Mouse (Mus musculus): Measurements from ENCODE around the gene Camk2d.

The Camk2d gene

DNA sequence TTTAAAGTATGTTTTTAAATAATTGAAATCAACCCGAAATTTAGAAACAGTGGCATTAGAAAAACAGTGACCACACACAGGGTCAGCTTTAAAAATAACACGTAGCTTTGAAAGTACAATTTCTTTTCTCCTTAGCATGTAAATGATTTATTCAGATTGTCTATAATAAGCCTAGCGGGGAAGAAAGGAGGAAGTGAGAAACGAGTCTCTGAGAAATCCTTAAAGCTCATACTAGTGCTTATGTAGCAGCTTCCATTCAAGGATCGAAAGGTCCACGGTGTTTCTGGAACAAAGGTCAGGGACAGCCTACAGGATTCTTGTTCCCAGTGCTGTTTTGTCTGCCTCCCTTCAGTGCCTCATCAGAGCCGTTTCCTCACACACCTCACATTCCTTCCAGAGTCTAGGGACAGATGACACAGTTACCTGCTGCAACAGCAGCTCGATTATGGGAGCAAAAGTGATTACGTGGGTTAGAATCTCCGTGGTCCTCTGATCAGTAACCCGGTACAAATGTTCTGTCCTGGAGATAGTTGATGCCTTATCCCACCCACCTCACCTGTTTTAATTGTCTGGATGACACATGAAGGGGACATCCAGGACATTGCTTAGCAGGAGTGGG is 17.5 kb downstream of the Camk2d start:
- no peak for DNase-seq

DNA sequence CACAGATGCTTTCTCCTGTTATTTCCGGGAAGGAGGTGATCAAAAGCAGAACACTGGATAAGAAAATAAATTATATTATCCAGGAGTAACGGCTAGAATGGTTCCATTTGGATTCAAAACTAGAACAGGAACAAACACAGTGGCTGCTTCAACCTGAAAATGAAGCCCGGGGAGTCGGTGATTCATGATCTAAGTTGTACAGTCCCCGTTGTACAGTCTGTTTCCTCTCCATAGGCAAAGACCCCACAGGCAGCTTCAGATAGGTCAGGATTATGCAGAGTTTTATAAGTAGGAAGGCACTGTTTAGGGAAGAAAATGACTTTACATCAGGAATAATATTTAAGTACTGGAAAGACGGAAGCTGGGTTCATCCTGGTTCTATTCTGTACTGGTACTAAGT is 19.2 kb downstream of the Camk2d start:
- DNase-seq, result no peak

DNA sequence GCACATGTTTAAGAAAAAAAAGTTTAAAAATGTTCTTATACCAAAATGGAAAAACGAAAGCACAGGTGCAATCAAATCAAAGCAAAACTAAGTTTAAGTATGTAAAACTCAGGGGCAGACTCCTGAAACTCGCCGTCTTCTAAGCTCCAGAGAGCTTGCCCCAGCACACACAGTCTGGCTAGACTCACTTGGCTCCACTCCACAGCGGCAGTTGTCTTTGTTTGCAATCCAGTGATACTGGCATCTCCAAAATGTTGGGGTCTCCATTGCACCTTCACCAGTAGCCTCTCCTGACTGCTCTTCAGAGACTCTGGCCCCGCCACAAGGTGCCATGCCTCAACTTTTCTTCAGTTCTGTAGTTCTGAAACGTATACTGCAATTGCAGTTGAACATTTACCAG is 24.1 kb downstream of the Camk2d start:
- DNase-seq, result no peak

DNA sequence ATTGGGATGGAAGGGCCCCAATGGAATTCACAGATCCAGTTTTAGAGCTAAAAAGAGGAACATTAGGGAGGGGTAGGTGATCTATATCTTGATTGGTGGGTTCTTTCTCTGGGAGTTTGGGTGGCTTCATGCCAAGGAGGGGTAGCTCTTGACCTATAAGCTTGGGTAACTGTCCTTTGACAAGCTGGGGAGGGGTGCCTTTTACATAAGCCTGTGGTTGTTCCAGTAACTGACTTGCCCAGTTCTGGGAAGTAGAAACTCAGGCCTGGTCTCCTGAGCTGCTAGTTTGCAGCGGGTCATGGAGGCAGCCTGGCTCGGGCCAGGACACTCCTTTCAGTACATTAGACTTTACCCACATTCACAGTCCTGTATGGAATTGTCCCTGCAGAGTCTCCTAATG is 26.4 kb downstream of the Camk2d start:
- DNase-seq, result no peak

DNA sequence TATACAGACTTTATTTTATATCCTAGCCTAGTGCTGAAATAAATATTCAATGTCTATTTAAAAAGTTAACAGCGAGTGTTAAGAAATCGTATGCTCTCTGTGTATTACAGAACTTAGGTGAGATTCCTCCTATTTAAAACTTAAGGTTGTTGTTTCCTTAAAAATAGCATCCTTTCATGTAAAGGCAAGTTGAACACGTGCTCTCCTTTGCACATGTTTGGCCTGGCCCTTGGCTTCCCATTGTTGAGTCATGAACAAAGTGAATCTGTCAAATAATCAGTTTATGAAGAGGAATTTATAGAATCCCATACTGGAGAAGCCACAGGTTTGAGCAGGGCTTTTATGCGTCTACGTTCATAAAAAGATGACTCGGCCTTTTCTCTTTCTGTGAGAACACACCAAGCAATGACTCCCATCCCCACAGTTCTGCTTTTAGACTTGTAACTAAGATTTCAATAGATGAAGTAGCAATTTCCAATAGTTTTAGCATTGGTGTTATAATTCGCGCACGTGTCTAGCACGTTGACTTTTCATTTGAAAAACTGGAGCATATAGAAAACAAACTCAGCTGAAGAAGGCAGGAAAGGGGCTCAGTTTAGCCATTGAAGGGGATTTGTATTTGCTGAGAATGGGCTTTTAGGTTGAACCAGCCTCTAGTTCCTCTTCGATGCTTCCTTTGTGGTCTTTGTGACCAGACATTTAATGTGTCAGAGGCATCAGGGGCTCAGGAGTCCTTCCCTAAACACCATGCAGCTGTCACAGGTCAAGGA is 29.1 kb downstream of the Camk2d start:
- DNase-seq, result no peak

DNA sequence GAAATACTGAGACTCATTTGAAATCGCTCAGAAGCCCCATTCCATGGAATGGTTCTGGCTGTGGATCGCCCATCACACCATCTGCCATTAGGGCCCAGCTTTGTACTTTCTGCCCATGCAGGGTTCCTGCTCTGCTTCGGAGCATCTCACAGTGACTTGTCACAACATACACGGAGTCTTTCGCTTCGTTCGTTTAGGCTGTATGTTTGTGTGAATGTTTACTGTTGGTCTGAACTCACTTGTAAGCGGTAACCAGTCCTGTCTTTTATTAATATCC is 29.6 kb downstream of the Camk2d start:
- no peak for DNase-seq

DNA sequence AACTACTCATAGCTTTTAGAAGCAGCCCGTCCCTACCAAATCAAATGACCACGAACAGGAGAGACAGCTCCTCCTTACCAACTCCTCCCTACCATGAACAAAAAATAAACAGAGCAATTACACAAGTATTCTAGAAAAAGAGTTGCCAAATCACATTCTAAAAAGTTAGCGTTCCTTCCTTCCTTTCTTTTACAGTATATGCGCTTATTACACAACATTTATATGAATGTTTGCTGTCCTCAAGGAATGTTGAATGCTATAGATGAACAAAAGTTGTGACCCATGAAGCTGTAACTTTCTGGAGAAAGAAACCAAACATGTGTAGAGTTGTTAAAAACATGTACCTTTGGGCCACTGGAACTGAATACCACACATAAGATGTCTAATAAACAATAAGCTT is 31.9 kb downstream of the Camk2d start:
- DNase-seq, result no peak

DNA sequence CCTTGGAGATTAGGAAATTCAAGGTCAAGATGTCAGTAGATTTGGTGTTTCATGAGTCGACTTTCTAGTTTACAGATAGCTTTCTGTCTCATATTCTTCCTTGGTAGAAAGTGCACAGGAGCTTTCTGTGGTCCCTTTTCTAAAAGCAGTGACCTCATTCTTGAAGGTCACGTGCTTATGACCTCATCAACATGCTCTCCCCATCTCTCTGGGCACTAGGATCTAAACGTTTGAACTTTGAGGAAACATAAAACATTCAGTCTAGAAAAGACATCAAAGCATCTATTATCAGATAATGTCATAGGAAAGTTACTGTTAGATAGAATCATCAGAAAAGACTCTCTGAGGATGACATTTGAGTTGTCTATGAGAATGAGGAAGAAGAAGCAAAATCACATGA is 32.3 kb downstream of the Camk2d start:
- DNase-seq, result no peak

DNA sequence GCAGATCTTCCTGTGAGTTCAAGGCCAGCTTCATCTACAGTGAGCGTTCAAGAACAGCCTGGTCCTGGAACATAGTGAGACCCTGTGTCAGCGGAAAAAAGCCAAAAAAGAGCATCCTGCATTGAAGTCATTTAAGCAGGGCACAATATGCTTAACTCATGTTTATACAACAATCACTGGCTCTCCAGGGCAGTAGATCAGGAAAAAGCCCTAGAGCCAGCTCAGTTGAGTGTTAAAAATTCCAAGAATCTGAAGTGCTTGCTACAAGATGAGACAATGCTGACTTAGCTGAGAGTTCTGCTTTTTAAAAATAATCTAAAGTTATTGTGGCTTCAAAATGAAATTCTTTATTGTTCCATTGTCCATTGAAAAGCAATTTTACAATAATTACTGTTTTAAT is 32.9 kb downstream of the Camk2d start:
- DNase-seq, result no peak

DNA sequence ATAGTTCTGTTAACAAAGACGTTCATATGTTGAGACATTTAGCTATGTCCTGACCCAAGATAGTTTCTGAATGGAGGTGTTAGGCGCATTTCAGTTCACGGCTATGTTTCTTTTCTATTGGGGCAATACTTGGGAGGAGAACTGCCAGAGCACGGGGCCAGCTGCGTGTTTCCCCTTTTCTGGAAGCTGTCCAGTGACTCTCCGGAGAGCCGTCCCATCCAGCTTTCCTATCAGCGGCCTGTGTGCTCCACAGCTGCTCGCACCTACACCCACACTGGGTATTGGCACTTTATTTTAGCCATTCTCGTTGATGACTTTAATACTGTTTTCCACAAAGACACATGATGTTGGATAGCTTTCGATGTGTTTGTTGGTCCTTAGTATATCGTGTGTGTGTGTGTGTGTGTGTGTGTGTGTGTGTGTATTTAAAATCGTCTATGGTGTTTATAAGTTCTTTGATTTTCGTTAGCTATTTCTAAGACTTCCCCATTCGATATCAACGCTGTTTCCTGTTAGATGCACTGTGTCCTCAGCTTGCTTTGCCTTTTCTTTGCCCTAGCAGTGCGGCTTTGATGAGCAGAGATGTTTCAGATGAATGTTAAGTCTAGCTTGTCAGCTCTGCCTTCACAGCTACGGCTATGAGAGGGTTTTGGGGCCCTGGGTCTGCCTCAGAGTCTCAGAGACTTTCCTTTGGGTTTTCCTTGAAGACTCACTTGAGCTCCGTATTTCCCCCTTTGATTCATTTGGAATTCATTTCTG is 34.2 kb downstream of the Camk2d start:
- no peak for DNase-seq

DNA sequence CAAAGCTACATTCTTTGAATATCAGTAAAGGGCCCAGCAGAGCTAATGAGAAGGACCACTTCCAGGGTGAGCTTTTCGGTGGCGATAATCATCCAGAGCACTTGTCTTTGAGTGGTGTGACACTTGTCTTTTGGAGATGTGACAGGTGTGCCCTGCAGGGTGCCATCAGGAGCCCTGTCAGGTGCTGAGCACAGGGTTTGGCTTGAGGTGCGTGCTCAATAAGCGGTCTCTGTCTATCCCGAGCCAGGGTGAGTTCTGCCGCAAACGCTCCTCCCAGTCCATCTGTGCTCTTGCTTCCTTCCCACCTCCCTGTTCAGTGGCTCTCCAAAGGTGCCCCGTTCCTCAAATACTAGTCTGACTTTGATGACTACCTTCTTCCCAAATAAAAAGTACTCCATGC is 35.5 kb downstream of the Camk2d start:
- DNase-seq, result no peak

DNA sequence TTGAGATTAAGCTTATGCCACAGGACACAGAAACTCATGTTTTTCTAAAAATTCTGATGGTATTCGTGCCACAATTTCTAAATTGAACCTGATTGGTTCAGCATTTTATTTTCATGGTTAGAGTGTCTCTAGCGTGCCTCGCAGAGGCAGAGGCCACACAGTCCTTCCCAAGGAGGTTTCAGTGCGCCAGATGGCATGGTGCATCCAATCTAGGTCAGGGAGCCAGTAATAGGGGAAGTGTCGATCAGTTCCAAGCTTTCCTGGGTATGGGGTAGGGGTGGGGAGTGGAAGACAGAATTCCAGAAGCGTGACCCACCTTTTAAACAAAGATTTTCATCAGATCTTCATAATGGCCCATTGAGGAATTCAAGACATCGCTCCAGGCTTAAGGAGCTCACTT is 36.5 kb downstream of the Camk2d start:
- no peak for DNase-seq

DNA sequence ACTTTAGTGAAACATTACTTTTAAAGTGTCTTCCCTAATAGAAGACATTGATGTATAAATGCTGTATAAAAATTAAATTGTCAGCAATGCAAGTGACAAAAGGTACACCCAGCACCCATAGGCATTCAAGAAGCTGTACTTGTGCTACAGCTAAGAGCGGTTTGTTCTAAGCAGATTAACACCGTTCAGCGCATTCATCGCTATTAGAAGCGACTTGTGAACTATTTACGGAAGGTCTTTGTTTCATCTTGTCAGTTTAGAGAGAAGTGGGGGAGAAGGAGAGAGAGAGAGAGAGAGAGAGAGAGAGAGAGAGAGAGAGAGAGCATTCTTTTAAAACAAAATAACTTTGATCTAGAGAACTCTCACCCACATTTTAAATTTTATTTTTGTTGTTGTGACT is 38.1 kb downstream of the Camk2d start:
- DNase-seq, result no peak

DNA sequence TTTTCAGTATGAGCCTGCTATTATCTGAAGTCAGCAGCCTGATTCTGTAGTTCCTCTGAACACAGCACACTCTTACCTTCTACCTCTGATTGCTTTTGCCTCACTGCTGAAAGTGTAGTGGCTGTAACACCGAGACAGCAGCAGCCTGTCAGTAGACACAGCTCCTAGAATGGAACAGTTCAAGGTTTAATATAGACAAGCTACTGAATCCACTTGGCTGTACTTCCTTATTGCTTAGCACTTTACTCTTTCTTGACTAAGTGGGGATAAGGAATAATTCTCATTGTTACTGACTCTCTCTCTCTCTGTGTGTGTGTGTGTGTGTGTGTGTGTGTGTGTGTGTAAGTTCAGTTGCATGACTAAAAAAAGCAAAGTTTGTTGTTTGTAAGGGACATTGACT is 42.2 kb downstream of the Camk2d start:
- no peak for DNase-seq

DNA sequence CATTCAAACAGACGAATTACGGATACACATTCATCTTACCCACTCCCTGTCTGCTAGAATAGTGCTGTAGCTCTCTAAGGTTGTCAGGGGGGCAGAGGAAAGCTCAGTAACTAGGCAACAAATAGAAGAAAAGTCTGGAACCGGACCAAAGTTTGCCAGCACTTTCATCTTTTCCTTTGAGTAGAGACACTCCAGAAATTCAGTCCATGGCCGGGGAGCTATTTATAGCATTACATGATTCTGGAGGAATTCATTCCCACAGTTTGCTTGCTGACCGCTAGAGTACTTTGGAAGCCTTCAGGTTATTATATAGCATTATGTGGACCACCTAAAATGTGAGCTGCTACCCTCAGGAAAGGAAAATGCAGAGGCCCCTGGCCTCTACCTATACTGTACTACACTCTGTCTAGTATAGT is 43.0 kb downstream of the Camk2d start:
- DNase-seq, result no peak

DNA sequence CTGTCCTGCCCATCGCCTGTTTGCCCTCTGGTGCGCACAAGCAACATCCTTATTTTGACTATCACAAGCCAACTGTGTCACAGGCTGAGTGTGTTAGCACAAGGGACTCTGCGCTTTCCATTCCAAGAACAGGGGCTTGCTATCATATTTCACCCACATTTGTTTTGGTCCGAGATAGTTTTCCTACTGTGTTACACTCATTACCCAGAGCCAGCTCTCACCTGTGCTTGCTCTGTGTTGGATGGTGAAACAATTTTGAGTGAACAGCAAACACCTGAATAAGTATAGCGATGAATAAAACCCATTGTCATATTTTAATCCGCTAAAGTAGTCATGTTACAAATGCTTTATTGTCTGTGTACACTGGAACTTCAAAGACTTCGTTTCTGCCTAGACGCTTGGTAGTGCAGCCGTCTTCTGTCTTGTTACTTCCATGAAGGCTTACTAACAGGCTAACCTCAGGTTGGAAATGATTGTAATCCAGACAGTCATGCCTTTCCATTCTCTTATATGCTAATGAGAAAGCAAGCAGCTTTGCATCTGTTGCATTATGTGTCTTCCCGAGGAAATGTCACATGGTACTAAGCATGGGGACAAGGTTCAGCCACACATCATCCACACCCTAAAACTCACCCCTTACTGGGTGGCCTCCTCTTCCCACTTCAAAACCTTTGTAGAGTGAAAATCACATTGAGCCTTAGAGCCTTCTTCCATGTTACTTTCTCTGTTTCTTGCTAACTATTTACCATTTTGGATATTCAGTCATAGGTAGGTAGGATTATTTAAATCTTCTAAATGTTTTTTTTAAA is 44.5 kb downstream of the Camk2d start:
- no peak for DNase-seq

DNA sequence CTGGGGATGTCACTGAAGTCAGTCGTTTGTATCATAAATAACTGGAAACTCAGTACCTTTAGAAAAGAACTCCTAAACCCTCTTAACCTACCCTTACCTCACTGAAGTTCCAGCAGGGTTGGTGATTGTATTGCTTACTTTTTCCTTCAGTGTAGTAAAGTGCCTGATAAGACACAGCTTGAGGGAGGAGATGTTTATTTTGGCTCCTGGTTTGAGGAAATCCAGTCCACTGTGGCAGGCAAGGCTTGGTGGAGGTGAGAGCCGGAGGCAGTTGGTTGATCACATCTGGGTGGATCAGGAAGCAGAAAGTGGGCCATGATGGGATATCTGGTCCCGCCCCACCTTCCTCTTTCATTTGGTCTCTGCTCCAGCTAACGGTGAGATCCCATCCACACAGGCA is 45.3 kb downstream of the Camk2d start:
- no peak for DNase-seq

DNA sequence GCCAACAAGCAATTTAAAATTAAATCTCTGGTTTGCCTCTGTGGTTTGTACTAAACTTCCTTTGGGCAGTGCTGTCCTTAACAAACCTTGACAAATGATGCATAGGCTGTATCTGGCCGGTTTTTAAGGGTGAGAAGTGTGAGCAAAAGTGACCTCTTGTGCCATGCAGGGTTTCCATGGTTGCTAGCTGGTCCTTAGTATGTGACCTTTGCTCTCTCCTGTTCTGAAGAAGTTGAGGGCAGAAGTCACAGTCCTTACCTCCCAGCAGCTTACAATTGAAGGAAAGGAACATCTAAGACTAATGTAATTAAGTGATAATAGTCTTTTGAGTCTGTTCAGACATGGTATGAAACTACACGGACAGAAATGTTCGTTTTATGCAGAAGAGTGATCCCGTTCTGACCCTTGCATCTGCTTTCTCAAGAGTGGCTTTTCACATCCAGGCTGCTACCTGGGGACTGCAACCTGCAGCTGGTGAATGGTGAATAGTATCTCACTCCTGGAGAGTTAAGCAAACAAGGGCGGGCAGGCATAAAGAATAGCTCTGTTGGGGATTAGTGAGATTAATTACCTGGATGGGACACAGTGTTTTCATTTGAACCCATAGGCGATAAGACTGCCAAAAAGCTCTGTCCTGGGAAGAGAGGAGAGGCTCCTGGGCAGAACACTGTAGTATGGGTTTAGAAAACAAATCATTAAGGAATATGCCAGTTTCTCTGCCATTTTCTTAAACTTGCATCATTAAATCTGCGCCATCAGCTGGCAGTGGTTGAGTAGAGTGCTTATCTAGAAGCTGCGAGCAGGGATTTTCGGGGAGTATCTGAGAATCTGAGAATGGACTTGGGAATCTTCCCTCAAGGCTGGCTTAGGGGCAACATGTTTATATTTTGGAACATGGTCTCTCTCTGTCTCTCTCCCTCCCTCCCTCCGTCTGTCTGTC is 47.2 kb downstream of the Camk2d start:
- no peak for DNase-seq

DNA sequence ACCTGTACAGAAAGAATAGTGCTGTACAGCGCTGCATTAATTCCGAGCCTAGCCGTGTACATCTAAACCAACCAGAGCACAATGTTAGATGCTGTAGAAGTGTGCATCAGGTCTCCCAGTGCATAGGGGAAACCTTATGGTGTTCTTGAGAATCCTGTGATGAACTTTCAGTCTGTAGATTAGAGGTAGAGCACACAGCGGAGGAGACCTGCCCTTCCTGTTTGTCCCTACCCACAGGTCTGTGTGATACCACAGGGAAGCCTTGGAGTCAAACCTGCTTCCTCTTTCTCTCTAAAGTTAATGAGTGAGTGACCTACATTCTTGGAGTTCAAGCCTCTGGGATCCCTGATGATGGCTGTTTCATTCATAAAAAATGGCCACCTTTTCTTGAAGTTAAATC is 54.2 kb downstream of the Camk2d start:
- DNase-seq, result no peak

DNA sequence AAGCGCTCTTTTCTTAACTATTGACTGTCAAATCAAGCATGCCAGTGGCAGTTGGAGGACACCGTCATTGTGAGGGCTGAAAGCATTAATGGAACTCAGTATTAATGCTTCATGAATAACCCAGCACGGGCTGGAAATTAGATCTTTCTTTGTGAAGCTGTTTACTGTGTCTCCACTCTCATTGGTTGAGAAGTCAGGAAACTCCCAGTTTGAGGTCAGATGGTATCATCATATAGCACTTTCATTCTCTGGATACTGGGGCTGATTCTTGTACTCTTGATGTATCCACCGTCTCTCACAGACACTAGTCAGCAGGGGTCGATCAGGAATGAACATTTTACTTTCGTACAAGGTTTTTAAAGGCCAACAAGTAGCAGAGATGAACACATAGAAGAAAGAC is 54.6 kb downstream of the Camk2d start:
- no peak for DNase-seq

DNA sequence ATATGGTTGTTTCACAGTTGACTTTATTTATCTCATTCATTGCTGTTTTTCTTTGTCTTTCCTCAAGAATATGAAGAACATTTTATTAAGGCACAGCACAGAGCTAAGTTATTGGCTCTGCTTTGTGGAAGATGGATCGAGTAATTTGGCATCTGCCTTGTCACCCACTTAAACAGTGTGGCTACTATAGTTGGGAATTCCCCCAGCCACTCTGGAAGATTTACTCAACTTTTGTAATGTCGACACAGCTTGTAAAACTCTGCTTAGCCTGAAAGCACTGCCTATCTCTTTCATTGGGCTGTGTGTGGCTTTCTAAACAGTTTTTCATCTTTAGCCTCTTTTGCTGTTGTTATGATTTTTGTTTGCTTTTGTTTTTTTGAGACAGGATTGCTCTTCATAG is 56.3 kb downstream of the Camk2d start:
- no peak for DNase-seq

DNA sequence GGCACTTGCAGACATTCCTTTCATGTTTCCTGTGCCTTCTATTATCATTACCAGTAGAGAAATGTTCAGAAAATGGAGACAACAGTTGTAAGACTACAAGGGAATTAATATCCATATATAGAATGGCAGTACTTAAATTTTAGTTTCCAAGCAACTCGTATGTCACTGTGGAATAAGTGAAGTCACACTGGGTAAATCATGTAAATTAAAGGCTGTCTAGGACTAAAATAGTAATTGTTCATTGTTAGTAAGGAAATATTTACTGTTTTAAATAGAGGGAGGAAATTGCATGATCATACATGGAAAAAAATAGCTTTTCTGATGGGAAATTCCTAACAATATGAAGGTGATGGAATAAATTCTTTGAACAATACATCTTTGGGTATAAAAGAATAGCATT is 57.0 kb downstream of the Camk2d start:
- DNase-seq, result no peak

DNA sequence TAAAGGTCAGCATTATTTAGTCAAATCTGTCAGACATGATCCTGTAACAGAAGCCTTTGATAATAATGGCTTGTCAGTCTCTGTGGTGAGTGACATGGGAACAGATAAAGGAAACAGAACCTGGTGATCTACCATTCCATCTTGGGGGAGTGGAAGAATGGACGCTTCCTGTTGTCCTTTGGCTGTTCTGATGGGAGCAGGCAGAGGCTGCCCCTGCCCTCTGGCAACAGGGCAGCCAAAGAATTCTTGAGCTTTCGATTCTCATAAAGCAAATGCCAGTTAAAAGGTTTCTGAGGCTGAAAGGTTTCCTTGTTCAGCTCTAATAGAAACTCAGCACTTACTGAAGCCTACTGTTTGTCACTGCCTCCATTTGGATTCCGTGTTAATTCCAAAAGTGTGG is 60.1 kb downstream of the Camk2d start:
- DNase-seq, result no peak

Data from kidney, adult 11 months (tissue).